Mouse (Mus musculus): ENCODE measurements around the gene Fes.

DNA sequence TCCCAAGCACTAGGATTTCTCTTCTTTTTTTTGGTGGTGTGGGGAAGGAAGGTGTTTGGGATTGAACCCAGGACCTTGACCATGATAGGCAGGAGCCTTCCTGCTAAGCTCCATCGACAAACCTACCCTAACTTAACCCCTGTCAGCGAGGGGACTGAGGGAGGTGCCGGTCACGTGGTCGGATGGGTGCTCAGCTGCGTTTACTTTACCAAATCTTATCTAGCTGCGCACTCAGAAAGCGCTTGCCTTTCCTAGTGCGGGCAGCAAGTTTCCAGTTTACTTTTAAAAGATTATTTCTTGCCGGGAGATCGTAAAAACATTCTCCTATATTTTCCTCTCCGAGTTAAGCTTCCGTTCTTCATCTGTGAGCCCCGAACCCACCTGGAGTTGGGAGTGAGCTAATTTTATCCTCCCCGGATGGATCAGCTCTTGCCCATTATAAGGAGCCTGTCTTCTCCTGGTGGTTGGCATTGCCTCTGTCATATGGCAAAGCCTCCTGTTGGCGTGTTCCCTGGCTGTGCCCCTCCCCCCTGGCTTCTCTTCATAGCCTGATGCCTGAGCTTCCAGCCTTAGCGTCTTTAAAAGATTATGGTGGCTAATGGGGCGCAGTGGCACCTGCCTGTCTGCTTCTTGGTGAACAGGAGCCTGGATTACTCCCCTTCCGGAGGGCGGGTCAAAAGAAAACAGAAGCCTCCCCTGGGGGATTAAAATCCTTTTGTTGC lies 35.2 kb upstream of the Fes start:
- TF ChIP-seq CTCF (IDR thresholded peaks at IDR 0.05) (peak; percentile 13), EP300 (IDR thresholded peaks at IDR 0.05) (no peak)
